Mouse (Mus musculus) ES-Bruce4 (cell line): ENCODE measurements around the gene Tmem139. TPM values are rescaled to one million over a fixed set of nuclear protein-coding genes. Genes with fewer than 3 reads are reported as not detected.

Source experiments
- H3K27ac ChIP-seq: 2 replicates; pipeline ENCODE4 v1.5.1; 2012; ENCODE audit warnings: low read length, inconsistent platforms; ENCODE audit not compliant: insufficient read depth
- H3K27me3 ChIP-seq: 2 replicates; pipeline ENCODE4 v1.6.1; 2012; ENCODE audit warnings: mild to moderate bottlenecking, low read length, inconsistent platforms; ENCODE audit not compliant: control insufficient read depth, poor library complexity, insufficient read depth, severe bottlenecking
- H3K36me3 ChIP-seq: 2 replicates; pipeline ENCODE4 v1.6.1; 2012; ENCODE audit warnings: inconsistent platforms, mild to moderate bottlenecking, low read length, moderate library complexity; ENCODE audit not compliant: control insufficient read depth, poor library complexity, insufficient read depth, severe bottlenecking
- H3K4me1 ChIP-seq: one replicate; pipeline ENCODE4 v1.8.1; 2011; ENCODE audit warnings: low read length; ENCODE audit not compliant: control insufficient read depth, insufficient read depth
- H3K4me3 ChIP-seq: 2 replicates; pipeline ENCODE4 v1.5.1; 2011; ENCODE audit warnings: low read depth, mild to moderate bottlenecking, low read length
- H3K9ac ChIP-seq: 2 replicates; pipeline ENCODE4 v1.6.1; 2012; ENCODE audit warnings: low read depth, mild to moderate bottlenecking, inconsistent platforms; ENCODE audit not compliant: poor library complexity, severe bottlenecking
- H3K9me3 ChIP-seq: replicated peaks from 2 replicates; pipeline ENCODE4 v1.6.1; 2012; ENCODE audit warnings: mild to moderate bottlenecking, low read length, inconsistent platforms; ENCODE audit not compliant: control insufficient read depth, poor library complexity, insufficient read depth, severe bottlenecking
- CTCF ChIP-seq: IDR thresholded peaks from one replicate; pipeline ENCODE4 v1.8.1; 2011; ENCODE audit warnings: low read depth, low read length
- EP300 ChIP-seq: IDR thresholded peaks from 2 replicates; pipeline ENCODE4 v1.6.1; 2011; ENCODE audit warnings: low read depth, low read length; ENCODE audit not compliant: insufficient read depth
- POLR2A ChIP-seq: IDR thresholded peaks from one replicate; pipeline ENCODE4 v1.8.1; 2011; ENCODE audit warnings: low read length; ENCODE audit not compliant: insufficient read depth
- polyA plus RNA-seq: library from polyadenylated mRNA; stranded (reverse); fragments of >200 nt; gene quantifications from 2 replicates; pipeline ENCODE4 v1.2.4, GENCODE M21; 2011; ENCODE audit warnings: low read depth; ENCODE audit not compliant: missing spikeins, insufficient read depth, insufficient read length

Tmem139 gene
- polyA plus RNA-seq, 1 experiment, result 1.9 TPM

GRCm38 (mm10) chr6:42229610-42230009, 32.2 kb upstream of the Tmem139 start:
- H3K9me3 ChIP-seq, result no peaks in the 10 kb centered on the region
- no peak overlapping the region for H3K9ac ChIP-seq
- H3K36me3 ChIP-seq, result no peaks in the 10 kb centered on the region
- no peak overlapping the region for H3K27ac ChIP-seq
- no peak overlapping the region for H3K4me3 ChIP-seq
- no peaks in the 10 kb centered on the region for H3K27me3 ChIP-seq
- H3K4me1 ChIP-seq, result no peaks in the 10 kb centered on the region
- no peak for TF ChIP-seq POLR2A
- no peak for TF ChIP-seq EP300
- no peak for TF ChIP-seq CTCF

DNA sequence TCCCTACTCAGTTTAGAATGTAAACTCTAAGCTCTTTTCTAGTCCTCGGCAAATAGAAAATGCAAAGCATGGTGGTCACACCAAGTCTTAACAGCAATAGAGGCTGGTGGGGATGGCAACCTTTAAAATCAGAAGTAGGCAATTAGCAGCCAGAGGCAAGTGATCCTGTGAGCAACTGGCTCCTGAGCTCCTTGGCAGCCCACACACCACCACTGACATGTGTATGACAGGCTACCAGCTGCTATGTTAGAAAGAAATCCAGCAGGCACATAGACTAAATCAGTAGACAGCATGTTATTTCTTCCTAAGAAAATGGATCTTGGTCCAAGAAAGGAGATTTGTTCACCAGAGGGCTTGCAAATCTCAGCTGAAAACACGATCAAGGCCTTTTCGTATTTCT, 30.6 kb upstream of the Tmem139 start:
- Histone ChIP-seq H3K27me3 (no peaks in the 10 kb centered on the region), H3K4me1 (no peaks in the 10 kb centered on the region), H3K27ac (no peak overlapping the region), H3K4me3 (no peak overlapping the region), H3K36me3 (no peaks in the 10 kb centered on the region), H3K9ac (no peak overlapping the region), H3K9me3 (no peaks in the 10 kb centered on the region)
- TF ChIP-seq POLR2A (no peak), EP300 (no peak), CTCF (no peak)

GRCm38 (mm10) chr6:42237276-42237805, 24.4 kb upstream of the Tmem139 start:
- Histone ChIP-seq H3K4me1 (no peaks in the 10 kb centered on the region), H3K4me3 (no peak overlapping the region), H3K9ac (no peak overlapping the region), H3K27me3 (no peaks in the 10 kb centered on the region), H3K27ac (no peak overlapping the region), H3K9me3 (no peaks in the 10 kb centered on the region), H3K36me3 (no peaks in the 10 kb centered on the region)
- TF ChIP-seq EP300 (no peak), POLR2A (no peak), CTCF (no peak)

DNA sequence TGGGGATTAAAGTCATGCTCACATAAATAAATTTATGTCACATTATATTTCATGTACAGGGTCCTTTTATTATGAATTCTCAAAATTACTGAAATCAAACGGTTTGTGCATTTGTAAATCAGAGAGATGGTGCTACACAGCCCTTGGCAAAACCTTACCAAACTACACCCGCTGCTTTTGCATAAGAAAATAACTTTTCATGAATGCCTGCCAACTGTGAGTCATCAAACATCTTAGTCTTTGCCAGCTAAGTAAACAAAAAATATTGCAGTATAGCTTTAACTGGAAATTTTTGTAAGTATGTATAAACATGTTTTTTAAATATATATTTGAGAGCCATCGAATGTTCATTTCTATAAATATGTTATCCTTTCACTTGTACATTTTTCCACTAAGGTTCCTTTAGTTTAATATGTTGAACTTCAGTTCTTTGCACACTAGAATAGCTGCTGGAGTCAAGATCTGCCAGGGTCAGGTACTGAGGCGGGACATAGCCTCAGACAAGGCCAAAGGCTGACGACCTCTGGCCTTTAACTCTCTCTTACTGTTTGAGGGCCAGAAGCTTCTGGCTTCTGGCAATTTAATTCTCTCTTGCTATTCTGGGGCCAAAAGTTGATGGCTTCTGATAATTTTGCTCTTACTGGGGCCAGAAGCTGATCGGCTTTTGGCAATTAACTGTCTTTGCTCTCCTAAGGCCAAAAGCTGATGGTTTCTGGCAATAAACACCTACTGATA, 20.3 kb upstream of the Tmem139 start:
- no peaks in the 10 kb centered on the region for H3K27me3 ChIP-seq
- TF ChIP-seq CTCF, result no peak
- TF ChIP-seq POLR2A, result no peak
- TF ChIP-seq EP300, result no peak
- no peaks in the 10 kb centered on the region for H3K9me3 ChIP-seq
- H3K4me1 ChIP-seq, result no peaks in the 10 kb centered on the region
- no peak overlapping the region for H3K27ac ChIP-seq
- H3K36me3 ChIP-seq, result no peaks in the 10 kb centered on the region
- H3K4me3 ChIP-seq, result no peak overlapping the region
- H3K9ac ChIP-seq, result no peak overlapping the region

DNA sequence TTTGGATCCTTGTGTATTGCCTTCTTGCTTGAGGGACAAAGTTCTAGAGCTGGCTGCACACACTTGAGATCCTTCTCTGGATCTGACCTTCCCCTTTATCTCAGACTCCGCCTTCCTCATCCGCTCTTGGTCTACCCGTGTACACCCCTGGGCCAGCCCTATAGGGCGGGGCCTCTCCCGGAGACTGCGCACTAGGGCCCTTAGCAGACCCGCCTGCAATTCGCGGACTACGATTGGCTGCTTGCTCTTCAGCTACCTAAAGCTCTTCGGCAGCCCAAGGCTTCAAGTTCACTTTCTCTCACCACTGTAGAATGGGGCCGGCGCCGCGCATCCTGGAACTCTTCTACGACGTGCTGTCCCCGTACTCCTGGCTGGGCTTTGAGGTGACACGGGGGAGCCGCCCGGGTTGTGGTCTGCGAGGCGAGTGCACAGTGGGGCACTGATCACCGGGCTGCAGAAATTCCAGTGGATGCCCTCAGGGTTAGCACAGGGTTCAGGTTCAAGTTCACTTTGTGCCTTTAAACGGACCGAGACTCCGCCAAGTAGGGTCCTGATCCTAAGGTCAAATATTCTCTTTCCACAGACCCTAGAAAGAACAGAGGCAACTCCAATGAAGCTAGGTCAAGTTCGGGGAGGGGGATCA, 15.9 kb upstream of the Tmem139 start, which contains the start of gene Gstk1:
Gene Gstk1 (plus strand): TSS at position 225 of the 643 bp plus-strand sequence.
- H3K4me3 ChIP-seq, result peak within 1 kb of the TSS; percentile 65
- no peak within 1 kb of the TSS for H3K27ac ChIP-seq
- no peaks in the 10 kb centered on the region for H3K36me3 ChIP-seq
- no peaks in the 10 kb centered on the region for H3K9me3 ChIP-seq
- peak within 1 kb of the TSS; percentile 39; the same call in 1 of the 2 replicates for H3K9ac ChIP-seq
- TF ChIP-seq EP300 (no peak), CTCF (no peak), POLR2A (no peak)
- H3K27me3 ChIP-seq, result no peaks in the 10 kb centered on the region
- no peaks in the 10 kb centered on the region for H3K4me1 ChIP-seq

GRCm38 (mm10) chr6:42247173-42247572, 14.6 kb upstream of the Tmem139 start:
- Histone ChIP-seq H3K27me3 (no peaks in the 10 kb centered on the region), H3K4me3 (peak overlapping the region; percentile 68), H3K27ac (no peak overlapping the region), H3K9me3 (no peaks in the 10 kb centered on the region), H3K36me3 (no peaks in the 10 kb centered on the region), H3K4me1 (no peaks in the 10 kb centered on the region), H3K9ac (no peak overlapping the region)
- TF ChIP-seq EP300, result no peak
- TF ChIP-seq CTCF, result no peak
- no peak for TF ChIP-seq POLR2A
